Mouse (Mus musculus): ENCODE results near the gene 6030458C11Rik.
"Not testable (repeated sequence)": the region's sequence is repeated elsewhere in the genome, so short reads cannot be mapped to it uniquely, and the experiment has no call there.

Gene 6030458C11Rik

GRCm38 (mm10) chr15:12817592-12817991 lies 6.9 kb downstream of the 6030458C11Rik start:
- DNase-seq = no peak

- DNase-seq = no peak
These were observed 11.8 kb downstream of the 6030458C11Rik start for GRCm38 (mm10) chr15:12812646-12813045.

GRCm38 (mm10) chr15:12809305-12809704 lies 15.1 kb downstream of the 6030458C11Rik start:
- no peak for DNase-seq

GRCm38 (mm10) chr15:12807088-12807487 lies 17.4 kb downstream of the 6030458C11Rik start:
- DNase-seq = no peak

- no peak for DNase-seq
These were observed 19.4 kb downstream of the 6030458C11Rik start for GRCm38 (mm10) chr15:12805071-12805470.

- DNase-seq = not testable (repeated sequence)
These were observed 23.3 kb downstream of the 6030458C11Rik start for GRCm38 (mm10) chr15:12801142-12801506.

GRCm38 (mm10) chr15:12800405-12801141 lies 23.9 kb downstream of the 6030458C11Rik start:
- DNase-seq = no peak

- DNase-seq = no peak
These were observed 26.4 kb downstream of the 6030458C11Rik start for GRCm38 (mm10) chr15:12798043-12798442.

- DNase-seq = no peak
These were observed 28.5 kb downstream of the 6030458C11Rik start for GRCm38 (mm10) chr15:12795909-12796470.

- DNase-seq = peak; percentile 10
These were observed 29.0 kb downstream of the 6030458C11Rik start for GRCm38 (mm10) chr15:12795457-12795894.

- DNase-seq = no peak
These were observed 30.1 kb downstream of the 6030458C11Rik start for GRCm38 (mm10) chr15:12794311-12794710.

- no peak for DNase-seq
These were observed 35.0 kb downstream of the 6030458C11Rik start for GRCm38 (mm10) chr15:12789406-12789867.

GRCm38 (mm10) chr15:12788536-12788935 lies 35.9 kb downstream of the 6030458C11Rik start:
- no peak for DNase-seq

- no peak for DNase-seq
These were observed 42.6 kb downstream of the 6030458C11Rik start for GRCm38 (mm10) chr15:12781729-12782326.

- no peak for DNase-seq
These were observed 43.2 kb downstream of the 6030458C11Rik start for GRCm38 (mm10) chr15:12781296-12781695.

- no peak for DNase-seq
These were observed 50.2 kb downstream of the 6030458C11Rik start for GRCm38 (mm10) chr15:12774149-12774753.

GRCm38 (mm10) chr15:12770958-12771357 lies 53.5 kb downstream of the 6030458C11Rik start:
- DNase-seq = no peak

- DNase-seq = no peak
These were observed 57.6 kb downstream of the 6030458C11Rik start for GRCm38 (mm10) chr15:12766848-12767247.

GRCm38 (mm10) chr15:12763147-12763546 lies 61.3 kb downstream of the 6030458C11Rik start:
- DNase-seq = no peak

GRCm38 (mm10) chr15:12762258-12762913 lies 62.1 kb downstream of the 6030458C11Rik start:
- no peak for DNase-seq

- no peak for DNase-seq
These were observed 63.7 kb downstream of the 6030458C11Rik start for GRCm38 (mm10) chr15:12760747-12761146.

GRCm38 (mm10) chr15:12758461-12758860 lies 66.0 kb downstream of the 6030458C11Rik start:
- no peak for DNase-seq

All from kidney, adult 11 months (tissue).